Mouse (Mus musculus) hematopoietic stem cell, adult 5-6 weeks (primary cell): ENCODE measurements around the gene Olfr727. TPM values are rescaled to one million over a fixed set of nuclear protein-coding genes. Genes with fewer than 3 reads are reported as not detected.

Experiments used
- ATAC-seq, 2 experiments: fragments of 125-278 bp in 1 of 2; replicated peaks in 1 of 2; 2 replicates each; pipeline ENCODE4 v1.8.0; 2016 to 2017; ENCODE audit warnings: inconsistent platforms in 2 of 2, mild to moderate bottlenecking in 2 of 2, moderate number of reproducible peaks in 2 of 2, low read depth in 1 of 2, moderate TSS enrichment in 1 of 2; ENCODE audit not compliant: low FRiP score in 2 of 2, poor library complexity in 2 of 2, severe bottlenecking in 2 of 2, insufficient read depth in 1 of 2, low TSS enrichment in 1 of 2
- total RNA-seq: library from RNA; stranded (forward); fragments of 172-1452, 232-1000 nt; gene quantifications from 2 replicates; pipeline ENCODE4 v1.2.3, GENCODE M21; 2017

Gene Olfr727
- not detected in 2 replicates for total RNA-seq

- ATAC-seq = no peak
Measured at GRCm38 (mm10) chr14:50122886-50123285, at the start of gene Olfr727. Gene Olfr727, plus strand, starts transcription at chr14:50123186.

GRCm38 (mm10) chr14:50090853-50091252 is 32.1 kb upstream of the Olfr727 start, which contains the start of gene Olfr726:
Gene Olfr726, minus strand, starts transcription at chr14:50090953.
- ATAC-seq = no peak

GRCm38 (mm10) chr14:50142580-50142979 is 19.6 kb downstream of the Olfr727 start, which contains the start of gene Olfr728:
Gene Olfr728, minus strand, starts transcription at chr14:50142680.
- ATAC-seq = no peak

GRCm38 (mm10) chr14:50152810-50153209 is 29.8 kb downstream of the Olfr727 start, which contains the start of gene Olfr729:
Gene Olfr729, minus strand, starts transcription at chr14:50152910.
- no peak for ATAC-seq

Other genes with a start within 250 kb of the Olfr727 start
- gene Olfr722, start 221.2 kb upstream of the Olfr727 start, total RNA-seq = not detected in 2 replicates
- gene Olfr723, start 191.4 kb upstream of the Olfr727 start, total RNA-seq = not detected in 2 replicates
- gene Olfr724, start 159.9 kb upstream of the Olfr727 start, total RNA-seq = not detected in 2 replicates
- not detected in 2 replicates for gene Olfr725, start 82.8 kb upstream of the Olfr727 start, total RNA-seq
- gene Olfr726, start 32.2 kb upstream of the Olfr727 start, total RNA-seq = not detected in 2 replicates
- not detected in 2 replicates for gene Olfr728, start 19.5 kb downstream of the Olfr727 start, total RNA-seq
- not detected in 2 replicates for gene Olfr729, start 29.7 kb downstream of the Olfr727 start, total RNA-seq
- gene Olfr730, start 65.0 kb downstream of the Olfr727 start, total RNA-seq = not detected in 2 replicates
- not detected in 2 replicates for gene Olfr731, start 118.7 kb downstream of the Olfr727 start, total RNA-seq
- not detected in 2 replicates for gene Olfr732, start 161.0 kb downstream of the Olfr727 start, total RNA-seq
- gene Olfr733, start 178.3 kb downstream of the Olfr727 start, total RNA-seq = not detected in 2 replicates
- not detected in 2 replicates for gene Olfr734, start 203.6 kb downstream of the Olfr727 start, total RNA-seq
- gene Olfr735, start 225.7 kb downstream of the Olfr727 start, total RNA-seq = not detected in 2 replicates
- not detected in 2 replicates for gene Tlr11, start 234.7 kb downstream of the Olfr727 start, total RNA-seq